Mouse (Mus musculus) CD4-positive helper T cell, adult 2 months (primary cell): Measurements from ENCODE around the gene Sspo.

Experiments used
- DNase-seq: peaks from one replicate; pipeline ENCODE4 v3.0.0-alpha.2; 2012; ENCODE audit warnings: low read depth, missing footprints, low spot score

The Sspo gene

GRCm38 (mm10) chr6:48539860-48540259 is 91.8 kb downstream of the Sspo start:
- DNase-seq = no peak

GRCm38 (mm10) chr6:48540721-48541120 is 92.7 kb downstream of the Sspo start:
- DNase-seq = no peak

- DNase-seq = no peak
Measured at GRCm38 (mm10) chr6:48541560-48542450, 93.8 kb downstream of the Sspo start.

GRCm38 (mm10) chr6:48542631-48543030 is 94.6 kb downstream of the Sspo start:
- DNase-seq = no peak

- no peak for DNase-seq
Measured at GRCm38 (mm10) chr6:48545251-48545650, 97.2 kb downstream of the Sspo start.

GRCm38 (mm10) chr6:48546271-48546670 is 98.2 kb downstream of the Sspo start:
- peak; percentile 63 for DNase-seq

GRCm38 (mm10) chr6:48546858-48547257 is 98.8 kb downstream of the Sspo start:
- DNase-seq = no peak

GRCm38 (mm10) chr6:48548314-48548713 is 100.3 kb downstream of the Sspo start:
- no peak for DNase-seq
